Comparison of ENCODE assay signal across 22 mouse cellular contexts in genomic region chr8:84137848-84138247, GRCm38 (mm10). TPM values are rescaled to one million over a fixed set of nuclear protein-coding genes. Genes with fewer than 3 reads are reported as not detected.
DNase-seq lines count a peak whose midpoint lies in the region; ATAC-seq and TF ChIP-seq lines count a peak whose summit lies in the region.
"Had no signal": no experiment of that assay in that cellular context is flagged by ENCODE, and none has a peak within 500 bp of the region (broad histone marks: within the 10 kb centered on the region; RNA-seq: fewer than 3 reads in every experiment).

No protein-coding gene starts in this region.

- H3K27ac ChIP-seq in forebrain, postnatal 0 days (ENCODE audit: low read depth, low read length), result no peak overlapping the region
- no peak overlapping the region for H3K27ac ChIP-seq in forebrain, embryonic 12.5 days
- no peak overlapping the region for H3K27ac ChIP-seq in cerebellum, adult 2 months (ENCODE audit: insufficient read depth, low read length)
- H3K27ac ChIP-seq: embryonic facial prominence, embryonic 10.5 days; hindbrain, embryonic 10.5 days; hindbrain, embryonic 14.5 days had no signal

- no peak for TF ChIP-seq POLR2A in cerebellum, adult 2 months (IDR thresholded peaks at IDR 0.05; ENCODE audit: borderline replicate concordance, insufficient read depth, low read length)

- no peak overlapping the region for H3K4me2 ChIP-seq in forebrain, postnatal 0 days (ENCODE audit: low read depth)
- H3K4me2 ChIP-seq in forebrain, embryonic 12.5 days, result no peak overlapping the region
- H3K4me2 ChIP-seq: heart, embryonic 12.5 days; hindbrain, embryonic 14.5 days had no signal

- peak; percentile 66 for ATAC-seq in forebrain, postnatal 0 days
- no peak for ATAC-seq in forebrain, embryonic 12.5 days (ENCODE audit: low FRiP score)
- 0 out of 2 replicates have a peak, but pooled peaks have one; percentile 22 for ATAC-seq in G1E (ENCODE audit: extremely low read depth, insufficient number of reproducible peaks, low FRiP score, poor library complexity, severe bottlenecking)
- ATAC-seq: forebrain, embryonic 16.5 days; intestine, embryonic 16.5 days; Patski had no signal

- no peaks in the 10 kb centered on the region for H3K27me3 ChIP-seq in forebrain, postnatal 0 days (ENCODE audit: insufficient read depth, low read length)
- no peaks in the 10 kb centered on the region for H3K27me3 ChIP-seq in forebrain, embryonic 12.5 days
- H3K27me3 ChIP-seq in G1E (ENCODE audit: insufficient read depth, low read length), result no peaks in the 10 kb centered on the region
- no peaks in the 10 kb centered on the region for H3K27me3 ChIP-seq in cerebellum, adult 2 months (ENCODE audit: control insufficient read depth, insufficient read depth, low read length)
- H3K27me3 ChIP-seq: heart, embryonic 12.5 days; Patski had no signal

- H3K36me3 ChIP-seq in forebrain, postnatal 0 days (ENCODE audit: insufficient read depth), result peaks cover 98% of the 10 kb centered on the region
- peaks cover 98% of the 10 kb centered on the region for H3K36me3 ChIP-seq in forebrain, embryonic 12.5 days (replicated peaks)
- H3K36me3 ChIP-seq in G1E (replicated peaks), result peaks cover 98% of the 10 kb centered on the region

- no peak overlapping the region for H3K9ac ChIP-seq in forebrain, postnatal 0 days
- no peak overlapping the region for H3K9ac ChIP-seq in forebrain, embryonic 12.5 days
- H3K9ac ChIP-seq: heart, embryonic 12.5 days; hindbrain, embryonic 14.5 days had no signal

- no peak overlapping the region for H3K4me3 ChIP-seq in forebrain, postnatal 0 days (ENCODE audit: low read depth, low read length)
- H3K4me3 ChIP-seq in forebrain, embryonic 12.5 days (replicated peaks), result no peak overlapping the region
- H3K4me3 ChIP-seq in G1E (ENCODE audit: low read depth, low read length), result no peak overlapping the region
- H3K4me3 ChIP-seq in cerebellum, adult 2 months (replicated peaks; ENCODE audit: insufficient read depth, low read depth, low read length), result no peak overlapping the region
- H3K4me3 ChIP-seq: embryonic facial prominence, embryonic 10.5 days; heart, embryonic 12.5 days; hindbrain, embryonic 10.5 days had no signal

- WGBS in forebrain, postnatal 0 days, result 88% methylated on average over 3 of the region's 3 CpGs
- 94% methylated on average over 3 of the region's 3 CpGs for WGBS in forebrain, embryonic 12.5 days
- 90% methylated on average over 3 of the region's 3 CpGs for WGBS in cerebellum, adult 2 months

- H3K9me3 ChIP-seq in forebrain, postnatal 0 days (ENCODE audit: low read length), result no peaks in the 10 kb centered on the region
- H3K9me3 ChIP-seq in forebrain, embryonic 12.5 days, result no peaks in the 10 kb centered on the region
- H3K9me3 ChIP-seq in G1E (replicated peaks), result no peaks in the 10 kb centered on the region
- H3K9me3 ChIP-seq: embryonic facial prominence, embryonic 10.5 days; heart, embryonic 12.5 days; hindbrain, embryonic 10.5 days had no signal

- DNase-seq in forebrain, postnatal 0 days, result no peak
- DNase-seq in A20 (ENCODE audit: low read depth, low spot score), result peak; percentile 42
- peak; percentile 56 for DNase-seq in G1E (ENCODE audit: low spot score)
- peak; percentile 29 for DNase-seq in c-Kit-positive CD71-positive TER-119-negative erythroid progenitor cells, embryonic 14.5 days (ENCODE audit: low read depth)
- DNase-seq in MN1 (ENCODE audit: low spot score), result no peak
- no peak for DNase-seq in right cerebral cortex, postnatal 14 days
- DNase-seq in cerebellum, adult 2 months, result no peak
- DNase-seq: adrenal gland, adult 8-10 months; cerebellum, adult 18-20 months; cerebellum, postnatal 10 days; gastrocnemius, postnatal 14 days; kidney, adult 2 months had no signal

- no peaks in the 10 kb centered on the region for H3K4me1 ChIP-seq in forebrain, postnatal 0 days (ENCODE audit: insufficient read depth)
- H3K4me1 ChIP-seq in forebrain, embryonic 12.5 days, result no peaks in the 10 kb centered on the region
- H3K4me1 ChIP-seq in G1E (ENCODE audit: insufficient read depth, low read depth, low read length), result no peaks in the 10 kb centered on the region; the same call in 1 of the 2 replicates
- no peaks in the 10 kb centered on the region for H3K4me1 ChIP-seq in cerebellum, adult 2 months (ENCODE audit: control insufficient read depth, insufficient read depth, low read length)
- H3K4me1 ChIP-seq: embryonic facial prominence, embryonic 10.5 days; heart, embryonic 12.5 days; hindbrain, embryonic 10.5 days had no signal

- no peak for TF ChIP-seq CTCF in forebrain, postnatal 0 days (IDR thresholded peaks at IDR 0.05; ENCODE audit: low read depth)
- TF ChIP-seq CTCF in G1E (IDR thresholded peaks at IDR 0.05; ENCODE audit: low read depth, low read length), result no peak
- no peak for TF ChIP-seq CTCF in cerebellum, adult 2 months (IDR thresholded peaks at IDR 0.05; ENCODE audit: borderline replicate concordance, insufficient read depth, low read depth, low read length)

RNA-seq across cellular contexts. Expression of gene Cc2d1a, which starts 9.9 kb away (rescaled TPM):
- 64.2 and 70.1 TPM in 2 replicates for total RNA-seq in forebrain, postnatal 0 days (2014; rRNA removed)
- polyA plus RNA-seq in forebrain, postnatal 0 days (2015; fragmentation: Nextera tagmentation; extraction: Ambion mirVana), result 36.3 and 48.4 TPM in 2 replicates
- polyA plus RNA-seq in forebrain, embryonic 12.5 days (2016; fragmentation: Nextera tagmentation; extraction: Ambion mirVana), result 17.7 and 20.4 TPM in 2 replicates
- 7.9 and 9.6 TPM in 2 replicates for total RNA-seq in G1E (2014; fragmentation: Nextera tagmentation)
- total RNA-seq in G1E (2017), result 4.8 and 5.1 TPM in 2 replicates
- 21.3 and 25.5 TPM in 2 replicates for polyA plus RNA-seq in G1E (2012)
- 40.4 and 45.1 TPM in 2 replicates for polyA plus RNA-seq in cerebellum, adult 2 months (2012; rRNA removed)

RNA-seq across cellular contexts. Expression of gene 4930432K21Rik, which starts 10.0 kb away (rescaled TPM):
- total RNA-seq in forebrain, postnatal 0 days (2014; rRNA removed), result 3.5 and 6.0 TPM in 2 replicates
- 2.4 and 3.3 TPM in 2 replicates for polyA plus RNA-seq in forebrain, postnatal 0 days (2015; fragmentation: Nextera tagmentation; extraction: Ambion mirVana)
- 2.1 and 2.3 TPM in 2 replicates for polyA plus RNA-seq in forebrain, embryonic 12.5 days (2016; fragmentation: Nextera tagmentation; extraction: Ambion mirVana)
- total RNA-seq in G1E (2014; fragmentation: Nextera tagmentation) (0.34 TPM in 1 of 2 replicates, not detected in the other), G1E (2017) (0.55 and 0.58 TPM in 2 replicates)
- 0.08 and 0.11 TPM in 2 replicates for polyA plus RNA-seq in G1E (2012)
- polyA plus RNA-seq in cerebellum, adult 2 months (2012; rRNA removed), result 2.7 and 3.2 TPM in 2 replicates

RNA-seq across cellular contexts. Expression of gene Podnl1, which starts 12.1 kb away (rescaled TPM):
- 0.08 and 0.24 TPM in 2 replicates for total RNA-seq in forebrain, postnatal 0 days (2014; rRNA removed)
- 0.09 and 0.23 TPM in 2 replicates for polyA plus RNA-seq in forebrain, postnatal 0 days (2015; fragmentation: Nextera tagmentation; extraction: Ambion mirVana)
- polyA plus RNA-seq in forebrain, embryonic 12.5 days (2016; fragmentation: Nextera tagmentation; extraction: Ambion mirVana), result 0.32 and 0.36 TPM in 2 replicates
- total RNA-seq in G1E (2014; fragmentation: Nextera tagmentation) (not detected in 2 replicates), G1E (2017) (0.06 TPM in 1 of 2 replicates, not detected in the other)
- polyA plus RNA-seq in G1E (2012), result 0.05 and 0.06 TPM in 2 replicates
- polyA plus RNA-seq in cerebellum, adult 2 months (2012; rRNA removed), result 0.14 and 0.20 TPM in 2 replicates
- total RNA-seq: gastrocnemius, adult 18-20 months; heart, postnatal 25 days had no signal

RNA-seq across cellular contexts. Expression of gene Dcaf15, which starts 33.3 kb away (rescaled TPM):
- total RNA-seq in forebrain, postnatal 0 days (2014; rRNA removed), result 49.5 and 63.2 TPM in 2 replicates
- polyA plus RNA-seq in forebrain, postnatal 0 days (2015; fragmentation: Nextera tagmentation; extraction: Ambion mirVana), result 16.3 and 17.2 TPM in 2 replicates
- polyA plus RNA-seq in forebrain, embryonic 12.5 days (2016; fragmentation: Nextera tagmentation; extraction: Ambion mirVana), result 18.7 and 19.4 TPM in 2 replicates
- total RNA-seq in G1E (2014; fragmentation: Nextera tagmentation), result 15.7 and 16.3 TPM in 2 replicates
- 16.4 and 20.2 TPM in 2 replicates for total RNA-seq in G1E (2017)
- polyA plus RNA-seq in G1E (2012), result 51.8 and 68.1 TPM in 2 replicates
- 39.0 and 44.7 TPM in 2 replicates for polyA plus RNA-seq in cerebellum, adult 2 months (2012; rRNA removed)

RNA-seq across cellular contexts. Expression of gene Nanos3, which starts 47.2 kb away (rescaled TPM):
- 1.7 and 3.2 TPM in 2 replicates for total RNA-seq in forebrain, postnatal 0 days (2014; rRNA removed)
- 10.0 and 13.3 TPM in 2 replicates for polyA plus RNA-seq in forebrain, postnatal 0 days (2015; fragmentation: Nextera tagmentation; extraction: Ambion mirVana)
- polyA plus RNA-seq in forebrain, embryonic 12.5 days (2016; fragmentation: Nextera tagmentation; extraction: Ambion mirVana), result 5.9 and 6.0 TPM in 2 replicates
- total RNA-seq in G1E (2014; fragmentation: Nextera tagmentation) (not detected in 2 replicates), G1E (2017) (not detected in 2 replicates)
- 0.19 TPM in 1 of 2 replicates, not detected in the other for polyA plus RNA-seq in G1E (2012)
- 2.3 and 2.8 TPM in 2 replicates for polyA plus RNA-seq in cerebellum, adult 2 months (2012; rRNA removed)

Comparison
In these comparisons a context has a peak if more than half of its experiments do, and no peak if none do; other contexts are left out.
1. DNase-seq: peak in A20 (single experiment), G1E (single experiment) and c-Kit-positive CD71-positive TER-119-negative erythroid progenitor cells, embryonic 14.5 days (single experiment); none in forebrain, postnatal 0 days (single experiment), MN1 (single experiment), right cerebral cortex, postnatal 14 days (single experiment) and cerebellum, adult 2 months (0 of 2).